Mouse (Mus musculus) hindbrain, postnatal 0 days (tissue): ENCODE results near the gene Pgap2. TPM values are rescaled to one million over a fixed set of nuclear protein-coding genes. Genes with fewer than 3 reads are reported as not detected.

Experiments
- ATAC-seq: fragments of 200-750 bp; cut with Nextera tagmentation; 2 replicates; pipeline ENCODE4 v1.8.0; 2017; ENCODE audit warnings: mild to moderate bottlenecking, moderate TSS enrichment, moderate library complexity
- DNase-seq: peaks from one replicate; pipeline ENCODE4 v3.0.0-alpha.2; 2015; ENCODE audit warnings: low spot score
- H3K27ac ChIP-seq: fragments of 300-500 bp; sonication (generic); 2 replicates; pipeline ENCODE4 v1.5.1; 2014; ENCODE audit warnings: mild to moderate bottlenecking
- H3K27me3 ChIP-seq: fragments of 300-500 bp; sonication (generic); 2 replicates; pipeline ENCODE4 v1.6.1; 2014; ENCODE audit warnings: low read length, mixed read lengths; ENCODE audit not compliant: insufficient read depth
- H3K36me3 ChIP-seq: fragments of 300-500 bp; sonication (generic); 2 replicates; pipeline ENCODE4 v1.6.1; 2014; ENCODE audit warnings: low read length, mixed read lengths; ENCODE audit not compliant: insufficient read depth
- H3K4me1 ChIP-seq: fragments of 300-500 bp; sonication (generic); 2 replicates; pipeline ENCODE4 v1.6.1; 2014; ENCODE audit warnings: antibody characterized with exemption, low read length, mixed read lengths; ENCODE audit not compliant: insufficient read depth
- H3K4me2 ChIP-seq: fragments of 300-500 bp; sonication (generic); 2 replicates; pipeline ENCODE4 v1.6.1; 2014; ENCODE audit warnings: low read depth, mild to moderate bottlenecking, low read length, moderate library complexity, mixed read lengths
- H3K4me3 ChIP-seq: fragments of 300-500 bp; sonication (generic); 2 replicates; pipeline ENCODE4 v1.5.1; 2014; ENCODE audit warnings: low read length
- H3K9ac ChIP-seq: fragments of 300-500 bp; sonication (generic); replicated peaks from 2 replicates; pipeline ENCODE4 v1.6.1; 2014; ENCODE audit warnings: mild to moderate bottlenecking, low read length, moderate library complexity, mixed read lengths
- H3K9me3 ChIP-seq: fragments of 300-500 bp; sonication (generic); 2 replicates; pipeline ENCODE4 v1.6.1; 2016; ENCODE audit warnings: low read length, mixed read lengths
- CTCF ChIP-seq: IDR thresholded peaks from 2 replicates; pipeline ENCODE4 v1.5.1; 2016; ENCODE audit warnings: antibody characterized with exemption, control low read depth, low read depth
- WGBS: fragments of 180-500 bp; shearing (Covaris S2); extraction: QIAGEN DNeasy Blood & Tissue Kit; methylation state at CpG from one replicate; pipeline ENCODE4 v1.1.7; 2014; 5-methylcytosine and 5-hydroxymethylcytosine counted together
- polyA plus RNA-seq: library from polyadenylated mRNA; unstranded; fragments of >200 nt; fragmentation: Nextera tagmentation; extraction: Ambion mirVana; gene quantifications from 2 replicates; pipeline ENCODE4 v1.2.1, GENCODE M21; 2015
- total RNA-seq: library from RNA; depleted of rRNA; stranded (reverse); fragments of >200 nt; gene quantifications from 2 replicates; pipeline ENCODE4 v1.2.3, GENCODE M21; 2014

The Pgap2 gene
- total and polyA plus RNA-seq, 2 experiments from 2014 or later: 59.3 to 73.0 TPM

DNA sequence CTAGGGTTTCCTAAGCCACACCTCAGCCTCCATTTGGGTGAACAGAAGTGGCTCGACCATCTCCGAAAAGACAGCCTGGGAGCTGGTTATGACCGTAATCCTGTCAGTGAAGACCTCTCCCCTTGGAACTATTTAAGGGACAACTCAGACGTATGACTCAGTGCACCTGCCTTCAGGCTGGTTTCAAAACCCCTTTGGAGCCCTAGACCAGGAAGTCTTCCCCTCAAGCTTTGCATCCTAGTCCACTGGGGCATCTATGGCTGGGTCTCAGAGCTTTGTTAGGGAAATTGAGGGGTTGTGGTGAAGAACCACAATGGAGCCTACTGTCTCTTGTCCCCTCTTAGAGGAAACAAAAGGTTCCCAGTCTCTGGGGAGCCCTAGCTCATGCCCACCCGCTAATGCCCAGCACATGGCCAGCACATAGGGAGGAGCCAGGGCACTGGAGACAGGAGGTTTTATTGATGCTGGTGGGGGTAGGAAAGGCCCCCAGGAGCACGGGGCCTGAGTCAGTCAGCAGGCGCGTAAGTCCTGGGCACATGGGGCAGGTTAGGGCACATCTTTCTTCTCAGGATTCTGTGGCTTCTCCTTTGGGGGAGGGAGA lies 28.8 kb downstream of the Pgap2 start:
- 85% methylated on average over 8 of the region's 8 CpGs for WGBS

DNA sequence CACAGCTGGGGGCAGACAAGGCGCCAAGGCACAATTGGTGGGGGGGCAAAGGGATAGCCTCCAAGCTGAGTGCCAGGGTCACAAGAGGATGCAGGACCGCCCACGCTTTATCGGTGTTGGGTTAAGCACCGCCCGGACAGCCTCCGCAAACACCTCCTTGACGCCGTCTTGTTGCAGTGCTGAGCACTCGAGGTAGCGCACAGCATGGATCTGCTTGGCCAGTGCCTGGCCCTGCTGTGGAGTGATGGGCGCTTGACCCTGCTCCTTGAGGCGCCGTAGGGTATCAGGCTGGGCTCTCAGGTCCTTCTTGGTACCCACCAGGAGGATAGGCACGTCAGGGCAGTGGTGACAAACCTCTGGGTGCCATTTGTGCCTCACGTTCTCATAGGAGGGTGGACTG lies 29.6 kb downstream of the Pgap2 start:
- no peak overlapping the region for H3K27ac ChIP-seq
- no peak for TF ChIP-seq CTCF
- WGBS: 94% methylated on average over 16 of the region's 16 CpGs
- H3K9me3 ChIP-seq: no peaks in the 10 kb centered on the region
- no peak overlapping the region for H3K4me3 ChIP-seq
- peaks cover 31% of the 10 kb centered on the region for H3K36me3 ChIP-seq
- no peak overlapping the region for H3K4me2 ChIP-seq
- H3K4me1 ChIP-seq: no peaks in the 10 kb centered on the region
- no peak for ATAC-seq
- H3K27me3 ChIP-seq: no peaks in the 10 kb centered on the region
- DNase-seq: no peak
- no peak overlapping the region for H3K9ac ChIP-seq

More for the DNA sequence above, 28.8 kb downstream of the Pgap2 start:
- no peak overlapping the region for H3K9ac ChIP-seq
- no peaks in the 10 kb centered on the region for H3K27me3 ChIP-seq
- no peaks in the 10 kb centered on the region for H3K4me1 ChIP-seq
- H3K4me3 ChIP-seq: no peak overlapping the region
- DNase-seq (no peak), ATAC-seq (no peak)
- TF ChIP-seq CTCF: no peak
- H3K9me3 ChIP-seq: no peaks in the 10 kb centered on the region
- peaks cover 31% of the 10 kb centered on the region for H3K36me3 ChIP-seq
- no peak overlapping the region for H3K27ac ChIP-seq
- H3K4me2 ChIP-seq: no peak overlapping the region

DNA sequence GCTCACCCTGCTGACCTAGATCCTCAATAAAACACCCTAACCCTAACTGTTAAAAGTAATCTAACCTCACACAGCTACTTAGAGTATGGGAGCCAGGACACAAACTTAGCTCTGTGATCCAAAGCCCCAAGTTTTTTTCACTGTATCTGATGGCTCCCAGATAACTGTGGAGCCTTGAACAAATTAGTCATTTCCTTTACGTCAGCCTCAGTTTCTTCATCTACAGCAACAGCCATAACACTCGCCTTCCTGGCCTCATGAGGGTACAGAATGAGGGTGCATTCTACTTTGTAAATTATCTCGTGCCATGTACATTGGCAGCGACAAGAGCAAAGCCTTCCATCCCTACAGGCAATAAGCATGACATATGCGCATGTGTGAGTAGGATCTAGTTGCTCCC lies 32.4 kb downstream of the Pgap2 start:
- 84% methylated on average over 5 of the region's 5 CpGs for WGBS
- DNase-seq: no peak
- Histone ChIP-seq H3K27ac (no peak overlapping the region), H3K4me3 (no peak overlapping the region), H3K36me3 (peaks cover 13% of the 10 kb centered on the region), H3K4me1 (no peaks in the 10 kb centered on the region), H3K4me2 (no peak overlapping the region), H3K27me3 (no peaks in the 10 kb centered on the region), H3K9me3 (no peaks in the 10 kb centered on the region), H3K9ac (no peak overlapping the region)
- ATAC-seq: no peak
- TF ChIP-seq CTCF: no peak

DNA sequence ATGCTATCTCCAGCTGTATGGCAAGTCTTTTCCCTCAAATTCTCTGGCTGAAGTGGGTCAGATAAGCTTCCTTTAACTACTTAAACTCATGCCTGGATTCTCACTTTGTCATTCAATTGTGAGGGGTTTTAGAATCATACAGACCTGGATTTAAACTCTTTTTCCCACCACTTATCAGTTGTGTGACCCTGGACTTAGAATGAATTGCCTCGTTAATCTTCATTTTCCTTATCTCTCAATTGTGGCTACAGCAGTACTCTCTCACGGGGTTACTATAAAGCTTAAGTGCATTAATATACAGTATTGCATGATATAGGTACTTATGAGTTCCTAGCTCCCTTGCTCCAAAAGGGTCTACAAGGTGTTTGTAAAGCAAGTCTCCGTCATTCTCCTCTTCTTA lies 32.9 kb downstream of the Pgap2 start:
- H3K4me1 ChIP-seq: 0 out of 2 replicates have a peak, but pooled peaks cover 4% of the 10 kb centered on the region
- 88% methylated on average over 3 of the region's 3 CpGs for WGBS
- H3K36me3 ChIP-seq: peaks cover 13% of the 10 kb centered on the region

DNA sequence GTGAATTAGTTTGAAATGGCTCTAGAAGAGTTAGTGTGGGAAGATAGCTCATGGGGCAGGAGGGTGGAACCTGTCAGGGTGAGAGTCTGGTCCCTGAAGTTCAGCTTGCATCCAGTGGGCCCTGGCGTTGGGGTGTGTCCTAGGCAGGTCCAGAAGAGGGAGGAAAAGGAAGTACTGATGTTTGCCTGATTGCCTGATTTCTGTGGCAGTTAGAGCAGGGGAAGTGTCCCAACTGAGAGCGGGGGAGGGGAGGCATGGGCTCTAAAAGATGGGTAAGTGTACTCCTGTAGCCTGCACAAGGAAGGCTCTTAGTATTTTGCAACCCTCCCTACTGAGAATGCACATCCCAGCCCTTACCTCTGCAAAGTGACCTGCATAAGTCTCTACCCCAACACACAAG lies 33.9 kb downstream of the Pgap2 start:
- DNase-seq: no peak
- 81% methylated on average over 2 of the region's 2 CpGs for WGBS
- Histone ChIP-seq H3K9me3 (no peaks in the 10 kb centered on the region), H3K4me2 (no peak overlapping the region), H3K27me3 (no peaks in the 10 kb centered on the region), H3K36me3 (peaks cover 13% of the 10 kb centered on the region; the same call in 1 of the 2 replicates), H3K4me3 (no peak overlapping the region), H3K27ac (no peak overlapping the region), H3K4me1 (0 out of 2 replicates have a peak, but pooled peaks cover 5% of the 10 kb centered on the region), H3K9ac (no peak overlapping the region)
- no peak for ATAC-seq
- no peak for TF ChIP-seq CTCF

More for the DNA sequence above, 32.9 kb downstream of the Pgap2 start:
- H3K9ac ChIP-seq: no peak overlapping the region
- H3K27ac ChIP-seq: no peak overlapping the region
- DNase-seq: no peak
- H3K9me3 ChIP-seq: no peaks in the 10 kb centered on the region
- TF ChIP-seq CTCF: no peak
- ATAC-seq: no peak
- no peak overlapping the region for H3K4me3 ChIP-seq
- no peak overlapping the region for H3K4me2 ChIP-seq
- no peaks in the 10 kb centered on the region for H3K27me3 ChIP-seq

- DNase-seq (no peak), ATAC-seq (no peak)
- WGBS: 84% methylated on average over 3 of the region's 3 CpGs
- peaks cover 7% of the 10 kb centered on the region; the same call in 1 of the 2 replicates for H3K36me3 ChIP-seq
- H3K4me2 ChIP-seq: no peak overlapping the region
- H3K27ac ChIP-seq: peak overlapping the region; percentile 48
- H3K9me3 ChIP-seq: no peaks in the 10 kb centered on the region
- H3K9ac ChIP-seq: no peak overlapping the region
- H3K27me3 ChIP-seq: no peaks in the 10 kb centered on the region
- H3K4me3 ChIP-seq: no peak overlapping the region
- TF ChIP-seq CTCF: no peak
- 0 out of 2 replicates have a peak, but pooled peaks cover 5% of the 10 kb centered on the region for H3K4me1 ChIP-seq
Measured at GRCm38 (mm10) chr7:102244782-102245535, 35.0 kb downstream of the Pgap2 start.

DNA sequence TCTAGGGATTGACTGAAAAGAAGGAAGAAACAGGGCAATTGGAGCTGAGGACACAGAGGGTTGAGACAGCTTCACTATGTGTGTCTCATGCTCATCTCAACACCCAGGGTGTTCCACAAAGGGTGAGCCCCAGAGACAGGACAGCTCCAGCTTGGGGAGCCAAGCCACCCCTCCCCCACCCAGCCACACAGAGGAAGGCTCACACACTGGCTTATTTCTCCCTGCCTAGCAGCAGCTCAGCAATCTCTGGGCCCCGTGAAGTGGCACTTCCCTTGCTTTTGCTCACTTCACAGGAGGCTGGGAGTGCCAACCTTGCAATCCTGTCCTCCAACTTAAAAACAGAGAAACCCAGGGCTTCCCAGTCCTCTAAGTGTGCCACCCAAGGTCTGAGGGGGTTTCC lies 35.8 kb downstream of the Pgap2 start:
- Histone ChIP-seq H3K9me3 (no peaks in the 10 kb centered on the region), H3K4me1 (0 out of 2 replicates have a peak, but pooled peaks cover 5% of the 10 kb centered on the region), H3K27ac (peak overlapping the region; percentile 48), H3K27me3 (no peaks in the 10 kb centered on the region), H3K4me3 (no peak overlapping the region), H3K36me3 (peaks cover 4% of the 10 kb centered on the region; the same call in 1 of the 2 replicates), H3K4me2 (no peak overlapping the region), H3K9ac (peak overlapping the region; percentile 17; the same call in 1 of the 2 replicates)
- ATAC-seq: no peak
- DNase-seq: peak; percentile 12
- TF ChIP-seq CTCF: no peak
- WGBS: 11% methylated on average over 1 of the region's 1 CpGs
